Mouse (Mus musculus): ENCODE results near the gene Ifitm6.
"Not testable (repeated sequence)": the region's sequence is repeated elsewhere in the genome, so short reads cannot be mapped to it uniquely, and the experiment has no call there.

Ifitm6 gene

GRCm38 (mm10) chr7:141008312-141008761 is 9.4 kb downstream of the Ifitm6 start:
- DNase-seq = peak; percentile 49

DNA sequence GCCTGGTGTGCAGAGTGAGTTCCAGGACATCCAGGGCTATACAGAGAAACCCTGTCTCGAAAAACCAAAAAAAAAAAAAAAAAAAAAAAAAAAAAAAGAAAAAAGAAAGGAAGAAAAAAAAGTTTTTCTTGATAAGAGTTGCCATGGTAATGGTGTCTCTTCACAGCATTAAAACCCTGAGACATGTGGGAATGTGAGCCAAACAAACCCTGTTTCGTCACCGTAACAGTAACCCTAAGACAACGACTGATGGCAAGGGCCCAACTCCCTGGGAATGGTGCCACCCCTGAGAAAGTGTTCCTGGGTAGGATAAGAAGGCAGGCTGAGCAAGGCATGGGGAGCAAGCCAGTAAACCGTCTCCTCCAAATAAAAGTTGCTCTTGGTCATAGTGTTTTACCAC is 10.8 kb downstream of the Ifitm6 start:
- DNase-seq = peak; percentile 54

DNA sequence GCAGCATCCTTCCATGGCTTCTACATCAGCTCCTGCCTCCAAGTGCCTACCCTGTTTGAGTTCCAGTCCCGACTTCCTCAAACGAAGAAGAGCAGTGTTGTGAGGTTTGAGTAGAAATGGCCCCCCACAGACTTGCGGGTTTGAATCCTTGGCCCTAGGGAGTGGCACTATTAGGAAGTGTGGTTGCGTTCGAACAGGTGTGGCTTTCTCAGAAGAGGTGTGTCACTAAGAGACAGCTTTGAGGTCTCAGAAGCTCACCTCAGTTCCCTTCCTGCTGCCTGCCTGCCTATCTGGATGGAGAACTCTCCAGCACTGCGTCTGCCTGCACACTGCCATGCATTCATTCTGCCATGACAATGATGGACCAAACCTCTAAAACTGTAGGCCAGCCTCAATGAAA is 11.3 kb downstream of the Ifitm6 start:
- DNase-seq = no peak

DNA sequence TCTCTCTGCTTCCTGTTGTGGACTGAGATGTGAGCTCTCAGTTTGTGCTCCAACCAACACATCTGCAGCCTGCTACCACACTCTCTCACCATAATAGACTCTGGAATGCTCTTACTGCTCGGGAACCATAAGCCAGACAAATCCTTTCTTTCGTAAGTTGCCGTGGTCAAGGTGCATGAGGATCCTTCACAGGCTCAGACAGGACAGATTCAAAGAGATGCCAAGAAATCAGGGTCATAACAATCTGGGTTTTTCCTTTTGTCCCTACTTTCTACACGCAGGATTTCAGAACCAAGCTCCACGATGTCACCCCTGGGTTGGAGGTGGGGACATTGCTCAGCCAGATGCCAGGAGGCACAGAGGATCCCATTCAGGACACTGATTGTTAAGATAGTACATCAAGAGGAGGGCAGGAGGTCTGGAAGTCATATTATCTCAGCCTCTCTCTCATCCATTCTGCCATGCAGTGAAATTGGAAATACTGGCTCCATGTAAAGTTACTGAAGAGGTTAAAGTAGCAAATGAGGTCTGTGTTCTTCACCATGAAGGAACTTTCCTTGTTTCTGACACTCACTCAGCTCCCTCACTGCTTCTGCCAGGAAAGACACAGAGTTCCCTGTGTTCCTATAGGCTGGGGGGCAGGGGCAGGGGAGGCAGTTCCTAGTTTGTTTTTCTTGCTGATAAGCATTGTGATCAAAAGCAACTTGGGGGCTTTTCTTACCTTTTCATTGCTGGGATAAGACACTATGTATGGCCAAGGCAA is 14.3 kb downstream of the Ifitm6 start:
- DNase-seq = no peak

DNA sequence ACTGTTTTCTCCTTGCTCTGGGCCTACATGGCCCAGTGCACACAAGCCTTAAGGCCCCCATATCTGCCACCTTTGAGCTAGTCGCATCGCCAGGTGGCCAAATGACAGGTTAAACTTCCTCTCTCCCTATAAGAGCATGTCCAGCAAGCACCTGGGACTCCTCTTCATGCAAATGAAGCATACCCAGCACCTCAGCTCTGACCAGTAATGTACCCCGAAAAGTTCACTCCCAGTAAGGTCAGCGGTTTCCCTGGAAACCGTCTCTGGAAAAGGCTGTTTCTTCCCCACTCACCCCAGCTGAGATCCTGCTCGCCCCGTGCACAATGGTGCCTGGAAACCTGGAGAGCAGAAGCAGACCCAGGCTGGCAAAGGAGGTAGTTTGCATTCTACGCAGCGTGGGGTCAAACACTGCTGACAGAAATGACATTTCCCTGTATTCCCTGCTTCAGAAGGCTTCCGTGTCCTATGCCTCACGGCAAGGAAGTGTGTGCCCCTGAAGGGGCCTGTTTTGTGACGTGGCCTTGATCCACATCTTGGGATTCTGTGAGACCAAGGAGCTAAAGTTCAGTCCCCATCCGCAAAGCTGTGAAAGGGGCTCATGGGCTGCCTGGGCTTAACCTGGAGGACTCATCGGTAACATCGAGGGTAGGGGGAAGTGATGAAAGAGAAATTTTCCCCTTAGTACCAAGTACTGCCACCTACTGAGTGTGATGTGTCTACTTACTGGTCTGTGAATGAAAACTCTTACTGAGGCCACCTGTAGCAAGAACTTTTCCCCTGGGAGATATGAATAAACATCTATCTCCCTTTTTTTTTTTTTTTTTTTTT is 16.6 kb downstream of the Ifitm6 start:
- DNase-seq = no peak

DNA sequence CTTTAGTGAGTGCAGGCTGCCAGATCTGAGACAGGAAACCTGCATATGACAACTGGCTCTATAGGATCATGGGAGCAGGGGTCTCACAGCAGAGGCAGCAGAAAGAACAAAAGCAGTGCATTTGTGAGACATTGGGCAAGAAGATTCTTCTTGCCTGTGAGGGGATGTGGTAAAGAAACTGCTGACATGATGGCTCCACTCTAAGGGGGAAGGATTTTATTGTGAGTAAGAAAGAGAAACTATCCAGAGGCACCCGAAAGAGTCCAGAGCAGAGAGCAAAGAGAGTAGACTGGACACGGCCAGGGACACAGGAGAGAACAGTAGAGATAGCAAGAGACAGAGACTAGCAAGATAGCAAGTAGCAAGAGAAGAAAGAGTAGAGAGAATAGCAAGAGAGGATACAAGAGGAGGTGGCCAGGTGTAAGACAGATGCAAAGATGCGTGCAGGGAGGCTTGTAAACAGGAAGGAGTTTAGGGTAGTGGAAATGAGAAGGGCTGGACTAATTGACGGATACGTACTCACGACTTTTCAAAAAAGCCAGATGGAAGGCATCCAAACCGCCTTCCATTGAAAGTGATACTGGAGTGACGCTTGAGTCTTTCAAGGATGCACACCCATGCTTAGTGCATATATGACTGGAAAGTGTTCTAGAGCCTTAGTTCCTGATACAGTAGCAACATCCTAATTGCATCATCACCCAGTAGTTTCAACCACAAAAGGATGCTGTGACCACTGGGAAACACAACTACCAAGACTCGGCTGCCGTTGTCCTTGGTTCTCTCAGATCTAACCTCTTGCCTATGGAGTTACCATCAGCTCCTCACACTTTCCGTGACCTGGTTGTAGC is 18.6 kb downstream of the Ifitm6 start:
- DNase-seq = no peak

DNA sequence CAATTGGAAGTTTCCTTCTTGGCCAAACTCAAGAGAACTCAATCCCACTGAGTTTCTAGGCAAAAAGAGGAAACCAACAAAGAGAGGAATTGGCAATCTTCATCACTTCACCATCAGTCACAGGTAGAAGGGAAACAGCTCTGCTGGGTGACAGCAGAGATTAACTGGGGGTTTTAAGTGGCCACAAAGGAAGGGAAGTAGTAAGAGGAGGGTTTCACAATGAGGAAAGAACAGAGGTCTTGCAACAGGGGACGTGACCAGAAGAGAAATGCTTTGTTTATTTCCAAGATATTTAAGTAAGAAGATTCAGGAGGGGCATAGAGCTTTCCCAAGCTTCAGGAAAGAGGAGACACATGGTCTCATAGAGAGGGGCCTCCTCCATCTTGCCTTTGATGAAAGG is 19.9 kb downstream of the Ifitm6 start:
- no peak for DNase-seq

- DNase-seq = no peak
These were observed 26.5 kb downstream of the Ifitm6 start for GRCm38 (mm10) chr7:140991117-140991689.

DNA sequence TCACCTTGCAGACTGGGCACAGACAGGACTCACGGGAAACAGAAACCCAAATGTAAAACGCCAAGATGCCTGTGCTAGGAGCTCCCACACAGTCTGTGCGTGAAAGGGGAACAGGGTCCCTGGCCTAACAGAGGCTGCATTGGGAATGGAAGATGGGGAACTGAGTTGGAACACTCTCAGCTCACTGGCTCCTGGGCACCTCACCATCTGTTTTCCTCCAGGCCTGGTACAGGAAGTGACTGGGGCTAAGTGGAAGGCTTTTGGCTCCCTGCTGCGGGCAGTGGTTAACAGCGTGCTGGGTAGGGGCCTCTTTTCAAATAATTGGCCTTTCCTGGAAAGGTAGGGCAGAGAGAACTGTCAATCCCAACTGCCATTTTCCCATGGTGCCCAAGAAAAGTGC is 27.1 kb downstream of the Ifitm6 start:
- no peak for DNase-seq

DNA sequence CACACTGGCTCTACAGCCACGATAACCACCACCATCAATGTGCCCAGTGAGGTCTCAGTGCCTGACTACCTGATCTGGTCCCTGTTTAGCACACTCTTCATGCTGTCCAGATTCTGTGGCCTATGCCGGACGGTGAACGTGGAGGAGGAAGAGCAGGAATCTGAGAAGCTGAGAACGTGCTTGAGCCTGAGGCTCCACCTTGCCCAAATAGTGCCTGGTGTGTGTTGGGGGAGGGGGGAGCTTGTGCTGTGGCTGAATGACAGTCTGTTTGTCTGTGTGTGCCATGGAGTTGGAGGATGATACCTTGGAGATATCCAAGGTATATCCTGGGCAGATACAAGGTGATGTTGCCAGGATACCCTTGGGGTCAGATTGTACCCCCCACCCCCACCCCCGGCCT is 27.5 kb downstream of the Ifitm6 start:
- DNase-seq = no peak

- DNase-seq = no peak
These were observed 28.7 kb downstream of the Ifitm6 start for GRCm38 (mm10) chr7:140989022-140989421.

- no peak for DNase-seq
These were observed 30.3 kb downstream of the Ifitm6 start for GRCm38 (mm10) chr7:140987182-140988138.

DNA sequence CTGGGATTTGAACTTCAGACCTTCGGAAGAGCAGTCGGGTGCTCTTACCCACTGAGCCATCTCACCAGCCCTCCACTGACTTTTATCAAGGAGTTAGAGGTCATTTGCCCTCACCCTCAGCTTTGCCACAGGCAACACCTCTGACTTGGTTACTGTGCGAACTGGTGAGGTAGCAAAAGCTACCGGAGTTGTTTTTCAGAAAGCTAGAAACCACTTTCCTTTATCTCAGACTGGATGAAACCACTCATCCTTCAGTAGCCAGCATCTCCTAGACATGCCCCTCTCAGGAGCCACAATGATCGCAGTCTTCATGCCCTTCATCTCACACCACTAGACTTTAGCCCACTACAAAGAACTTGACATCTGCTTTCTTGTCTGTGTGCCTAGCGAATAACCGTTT is 34.8 kb downstream of the Ifitm6 start:
- no peak for DNase-seq

DNA sequence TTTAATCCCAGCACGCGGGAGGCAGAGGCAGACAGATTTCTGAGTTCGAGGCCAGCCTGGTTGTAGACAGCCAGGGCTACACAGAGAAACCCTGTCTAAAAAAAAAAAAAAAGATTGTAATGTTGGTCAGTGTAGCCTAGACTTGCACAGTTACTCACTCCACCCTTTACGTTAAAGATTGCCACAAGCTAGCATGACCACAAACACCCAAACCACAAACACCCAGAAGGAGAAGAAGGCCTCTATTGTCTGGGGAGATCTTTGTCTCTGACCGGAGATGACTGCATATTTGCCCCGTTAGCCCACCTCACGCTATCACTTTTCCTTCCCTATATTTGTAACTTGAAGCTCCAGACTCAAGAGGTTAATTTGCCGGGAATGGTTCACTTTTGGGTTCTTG is 36.0 kb downstream of the Ifitm6 start:
- no peak for DNase-seq

DNA sequence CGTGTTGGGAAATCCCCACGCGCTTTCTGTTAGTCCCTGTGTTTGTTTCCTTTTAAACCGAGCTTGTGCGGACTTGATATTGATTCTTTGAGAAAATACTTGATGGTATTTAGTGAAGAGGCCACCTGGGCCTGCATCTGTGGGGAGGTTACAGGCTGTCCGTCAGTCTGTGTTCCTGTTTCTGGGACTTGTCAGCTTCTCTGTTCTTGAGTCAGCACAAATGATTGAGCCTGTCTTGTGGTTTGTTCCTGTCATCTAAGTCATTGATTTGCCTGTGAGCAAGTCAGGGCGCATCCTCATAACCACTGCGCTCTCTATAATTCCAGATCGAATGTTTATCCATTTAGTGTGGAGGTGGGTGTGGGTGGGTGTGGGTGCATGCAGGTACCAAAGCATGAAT is 41.0 kb downstream of the Ifitm6 start:
- not testable (repeated sequence) for DNase-seq

DNA sequence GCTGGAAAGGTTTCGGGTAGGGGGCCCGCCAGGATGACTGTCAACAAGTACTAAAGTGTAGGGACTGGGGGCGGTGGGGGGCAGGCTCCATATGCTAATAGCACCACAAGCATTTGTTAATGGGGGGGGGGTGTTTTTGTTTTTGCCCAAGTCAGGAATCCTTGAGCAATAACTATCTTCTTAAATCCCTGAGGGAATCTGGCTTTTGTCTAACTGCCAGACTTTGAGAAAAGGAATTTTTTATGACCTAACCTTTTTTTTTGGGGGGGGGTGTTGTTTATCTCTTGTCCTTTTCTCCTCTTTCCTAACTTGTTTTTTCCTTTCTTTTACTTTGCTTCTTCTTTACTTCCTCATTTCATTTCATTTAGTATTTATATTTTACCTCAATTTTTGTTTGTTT is 42.3 kb downstream of the Ifitm6 start:
- no peak for DNase-seq

- DNase-seq = no peak
These were observed 42.8 kb downstream of the Ifitm6 start for GRCm38 (mm10) chr7:140974940-140975339.

DNA sequence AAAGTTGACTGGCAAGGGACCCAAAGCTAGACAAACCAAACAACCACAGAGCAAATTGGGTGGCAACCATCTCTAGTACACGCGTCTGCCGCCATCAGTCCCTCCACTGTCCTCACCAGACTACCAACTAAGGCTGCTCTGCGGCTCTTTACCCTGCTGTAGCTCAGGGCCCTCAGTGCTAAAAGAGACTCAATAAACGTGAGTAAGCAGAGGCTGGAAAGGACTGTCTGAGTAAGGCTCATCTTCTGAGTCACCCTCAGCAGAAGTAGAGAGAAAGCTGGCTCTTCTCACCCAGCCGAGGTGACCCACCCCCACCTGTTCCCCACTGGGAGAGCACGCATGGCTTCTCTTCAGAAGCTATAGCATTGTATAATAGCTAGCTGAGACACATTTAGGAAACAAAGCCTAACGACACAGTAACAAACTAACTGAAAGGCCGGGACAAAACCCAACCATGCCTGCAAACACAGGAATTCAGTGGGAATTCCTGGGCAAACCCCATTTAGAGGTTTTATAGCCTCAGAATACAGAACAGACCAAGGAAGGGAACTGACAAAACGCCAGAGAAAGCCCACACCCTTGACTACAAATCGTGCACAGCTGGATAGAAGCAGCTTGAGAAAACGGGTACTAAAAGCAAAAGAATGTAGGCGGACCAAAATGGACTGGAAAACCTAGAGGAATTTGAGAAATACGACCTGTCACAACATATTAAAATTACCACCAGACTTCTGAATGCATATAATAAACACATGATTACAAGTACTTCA is 44.1 kb downstream of the Ifitm6 start:
- no peak for DNase-seq

DNA sequence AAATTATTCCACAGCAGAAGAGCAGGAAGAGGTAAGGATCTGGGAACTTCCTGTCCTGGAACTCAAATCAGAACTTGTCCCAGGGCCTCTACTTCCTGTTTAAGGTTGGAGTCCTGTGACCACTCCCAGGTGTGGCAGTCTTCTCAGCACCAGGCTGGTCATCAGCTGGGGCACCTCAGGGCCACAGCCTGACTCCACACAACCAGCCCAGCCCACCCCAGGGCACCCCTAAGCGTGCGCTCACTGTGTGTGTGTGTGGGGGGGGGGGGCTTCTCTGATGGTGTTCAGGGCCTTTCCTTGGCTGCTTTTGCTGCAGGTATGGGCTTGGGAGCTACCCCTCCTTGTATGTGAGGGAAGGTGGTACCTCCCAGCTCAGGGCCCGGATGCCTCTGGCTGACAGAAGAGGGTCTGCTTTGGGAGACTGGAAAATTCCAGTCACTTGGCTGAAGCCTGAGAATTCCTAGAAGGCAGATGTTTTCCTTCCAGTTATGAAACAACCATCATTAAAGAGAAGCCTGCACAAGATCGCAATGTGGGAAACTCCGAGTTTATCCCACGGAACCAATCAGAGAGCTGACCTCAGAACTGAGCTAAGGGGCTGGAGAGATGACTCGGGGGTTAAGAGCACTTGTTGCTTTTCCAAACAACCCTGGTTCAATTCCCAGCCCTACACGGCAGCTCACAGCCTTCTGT is 46.1 kb downstream of the Ifitm6 start:
- peak; percentile 44 for DNase-seq

- no peak for DNase-seq
These were observed 46.8 kb downstream of the Ifitm6 start for GRCm38 (mm10) chr7:140970931-140971330.

All from lung, postnatal 14 days (tissue).